Mouse (Mus musculus) layer of hippocampus, adult 6 months (tissue): ENCODE data around the gene Ldlrap1. TPM values are rescaled to one million over a fixed set of nuclear protein-coding genes. Genes with fewer than 3 reads are reported as not detected.

Source experiments
- long read RNA-seq, 2 experiments: library from polyadenylated mRNA; unstranded; transcript quantifications; one replicate each; pipeline ENCODE4 v2.0.0; 2019 to 2020
- polyA plus RNA-seq: library from polyadenylated mRNA; unstranded; fragments of <200 nt; fragmentation: Nextera tagmentation; gene quantifications from 2 replicates; pipeline ENCODE4 v1.2.3, GENCODE M21; 2021

The Ldlrap1 gene
- polyA plus RNA-seq, result 1.4 and 2.2 TPM in 2 replicates
- long read RNA-seq, experiment 1, result 0 reads
- long read RNA-seq, experiment 2, full-length matches to known transcripts, result 14 of 20 reads
- long read RNA-seq, experiment 2, partial matches to known transcripts, result 2 of 20 reads
- long read RNA-seq, experiment 2, other reads (novel, unspliced or antisense), result 4 of 20 reads

DNA sequence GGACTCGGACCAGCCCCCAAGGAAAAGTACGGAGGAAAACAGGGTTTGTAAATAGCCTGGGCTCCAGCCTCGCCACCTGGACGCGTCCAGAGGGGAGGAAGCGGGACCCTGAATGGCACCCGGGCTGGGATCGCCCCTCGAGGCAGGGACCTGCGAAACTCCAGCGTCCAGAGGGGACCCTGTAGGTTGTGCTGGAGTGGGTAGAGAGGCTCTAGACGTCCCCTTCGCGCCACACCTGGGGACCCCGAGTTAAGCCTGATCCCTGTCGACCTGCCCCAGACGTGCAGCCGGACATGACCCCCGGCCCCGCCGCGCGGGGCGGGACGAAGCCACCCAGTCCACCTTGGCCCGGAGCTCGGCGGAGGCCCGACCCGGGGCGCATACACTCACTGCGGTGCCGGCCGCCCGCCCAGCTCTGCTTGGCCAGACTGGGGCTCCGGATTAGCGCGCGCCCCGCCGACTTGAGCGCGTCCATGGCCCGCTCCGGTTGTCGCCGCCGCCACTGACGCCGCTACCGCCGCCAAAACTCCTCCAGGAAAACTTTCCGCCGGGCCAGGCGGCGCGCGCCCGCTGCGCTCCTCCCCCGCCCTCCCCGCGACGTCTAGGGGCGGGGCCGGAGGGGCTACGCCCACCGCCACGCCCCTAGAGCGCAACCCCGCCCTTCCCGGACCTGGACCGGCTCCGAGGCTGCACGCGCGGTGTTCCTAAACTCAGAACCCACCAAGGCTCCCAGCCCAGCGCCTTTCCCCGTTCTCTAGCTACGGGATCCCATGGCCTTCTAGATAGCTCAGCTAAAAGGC lies at the start of gene Ldlrap1:
Ldlrap1 (minus strand) TSS at position 599 of the 800 bp plus-strand sequence.

DNA sequence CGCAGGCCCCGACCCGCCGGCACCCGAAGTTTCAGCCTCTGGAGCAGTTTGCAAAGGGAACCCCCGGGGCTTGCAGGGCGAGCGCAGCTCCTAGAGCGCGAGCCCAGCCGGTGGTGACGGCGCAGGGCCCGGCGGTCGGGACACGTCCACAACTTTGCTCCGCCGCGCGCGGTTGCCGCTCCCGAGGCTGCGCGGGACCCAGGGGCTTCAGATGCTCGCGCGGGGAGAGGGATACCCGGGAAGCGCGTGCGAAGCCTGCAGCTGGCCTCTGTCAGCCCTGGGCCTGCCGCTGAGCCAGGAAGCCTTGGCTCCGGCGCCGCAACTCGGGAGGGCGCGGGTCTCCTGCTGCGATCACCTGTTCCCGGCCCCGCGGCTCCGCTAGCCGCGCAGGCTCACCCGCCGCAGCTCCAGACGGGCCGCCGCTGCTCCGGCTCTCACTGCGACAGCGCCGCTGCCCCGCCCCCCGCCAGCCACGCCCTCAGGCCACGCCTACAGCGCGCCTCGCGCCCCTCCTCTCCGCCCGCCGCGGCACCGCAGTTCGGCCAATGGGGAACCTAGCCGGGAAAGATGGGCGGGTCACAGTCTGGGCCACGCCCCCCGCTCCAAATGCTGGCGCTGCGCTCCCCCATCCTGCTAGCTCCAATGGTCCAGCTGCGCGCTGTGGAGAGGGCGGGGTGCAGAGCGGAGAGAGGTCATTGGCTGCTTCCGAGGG lies 63.8 kb downstream of the Ldlrap1 start, which contains the start of gene Man1c1:
Man1c1 (minus strand) TSS at position 456 of the 712 bp plus-strand sequence.

Other genes starting within 250 kb of the Ldlrap1 start
- 101 and 103 TPM in 2 replicates for gene Mtfr1l, start 232.6 kb downstream of the Ldlrap1 start, polyA plus RNA-seq
- gene Selenon, start 215.9 kb downstream of the Ldlrap1 start, polyA plus RNA-seq, result 1.8 and 2.1 TPM in 2 replicates
- 3.1 and 3.7 TPM in 2 replicates for gene Man1c1, start 63.7 kb downstream of the Ldlrap1 start, polyA plus RNA-seq
- 6.6 and 7.3 TPM in 2 replicates for gene Maco1, start 85.3 kb upstream of the Ldlrap1 start, polyA plus RNA-seq
- 0.15 TPM in 1 of 2 replicates, not detected in the other for gene Rhd, start 96.5 kb upstream of the Ldlrap1 start, polyA plus RNA-seq
- gene Tmem50a, start 147.0 kb upstream of the Ldlrap1 start, polyA plus RNA-seq, result 264 and 278 TPM in 2 replicates
- gene Rsrp1, start 155.6 kb upstream of the Ldlrap1 start, polyA plus RNA-seq, result 27.5 and 44.9 TPM in 2 replicates
- 73.4 and 73.9 TPM in 2 replicates for gene Syf2, start 162.9 kb upstream of the Ldlrap1 start, polyA plus RNA-seq